Mouse (Mus musculus): ENCODE data around the gene Dock8.

- TF ChIP-seq POLR2A (IDR thresholded peaks at IDR 0.05; ENCODE audit: low read depth, low read length) (no peak), CTCF (conservative IDR thresholded peaks at IDR 0.05; ENCODE audit: insufficient read depth, insufficient read length, low read depth, low read length) (no peak)
These were observed 209.3 kb downstream of the Dock8 start for GRCm38 (mm10) chr19:25208596-25209110.
